Comparison of ENCODE assay signal across 12 mouse cellular contexts in the genomic region with DNA sequence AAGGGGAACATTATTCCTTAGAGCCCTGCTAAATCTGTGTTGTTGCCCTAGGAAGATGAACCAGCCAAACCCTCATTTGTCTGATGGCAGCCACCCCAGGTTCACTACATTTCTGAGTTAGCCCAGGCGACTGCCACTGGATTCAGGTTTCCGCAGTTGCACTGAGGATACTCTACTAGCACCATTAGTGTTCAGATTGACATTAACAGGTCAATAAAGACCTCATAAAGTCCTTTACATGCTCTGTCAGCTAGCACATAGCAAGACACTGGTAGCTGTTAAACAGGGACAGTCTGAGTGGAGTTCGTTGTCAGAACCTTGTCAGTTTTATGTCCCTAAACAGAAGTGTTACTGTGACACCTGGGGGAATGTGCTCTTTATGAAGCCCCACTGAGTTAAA.
"Had no signal": no experiment of that assay in that cellular context is flagged by ENCODE, and none has a peak within 500 bp of the region (broad histone marks: within the 10 kb centered on the region; RNA-seq: fewer than 3 reads in every experiment).

No protein-coding gene starts in this region.

- H3K27ac ChIP-seq: kidney, postnatal 0 days; layer of hippocampus, adult 2 months; liver, embryonic 14.5 days; neural tube, embryonic 15.5 days; stomach, postnatal 0 days had no signal

- H3K27me3 ChIP-seq: neural tube, embryonic 15.5 days had no signal

- H3K4me2 ChIP-seq: neural tube, embryonic 15.5 days had no signal

- H3K4me1 ChIP-seq: neural tube, embryonic 15.5 days had no signal

- H3K9ac ChIP-seq: liver, embryonic 14.5 days; neural tube, embryonic 15.5 days had no signal

- H3K4me3 ChIP-seq: layer of hippocampus, adult 2 months; myocyte; neural tube, embryonic 15.5 days had no signal

- H3K9me3 ChIP-seq: neural tube, embryonic 15.5 days had no signal

- DNase-seq: kidney, adult 11 months; kidney, adult 9 months; lung, adult 18-20 months; midbrain, embryonic 14.5 days; right cerebral cortex, adult 18-20 months; thymus, postnatal 4 days had no signal

- H3K36me3 ChIP-seq: neural tube, embryonic 15.5 days had no signal
